ENCODE assay signal across 8 mouse cellular contexts in the genomic region with DNA sequence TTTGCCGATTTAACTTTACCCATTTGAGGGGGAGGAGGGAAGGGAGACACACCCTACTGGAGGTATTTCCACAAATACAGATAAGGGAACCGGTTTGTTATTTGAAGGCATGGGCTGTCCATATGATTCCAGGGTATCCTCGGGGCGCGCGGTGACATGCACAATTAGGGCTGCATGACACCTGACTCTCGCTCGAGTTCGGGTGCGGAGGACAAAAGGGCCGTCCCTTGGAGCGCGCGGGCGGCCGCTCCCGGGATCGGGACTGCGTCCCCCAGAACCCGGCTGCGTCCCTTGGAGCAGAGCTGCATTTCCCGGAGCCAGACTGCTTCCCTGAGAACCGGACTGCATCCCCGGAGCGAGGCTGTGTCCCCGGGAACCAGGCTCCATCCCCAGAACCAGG.
A peak's percentile ranks its signal among the peaks of the same experiment; 100 is the strongest.
DNase-seq lines count a peak whose midpoint lies in the region; ATAC-seq and TF ChIP-seq lines count a peak whose summit lies in the region.

No protein-coding gene starts in this region.

- H3K9ac ChIP-seq in lung, embryonic 16.5 days (ENCODE audit: low read length) = peak overlapping the region; percentile 83
- H3K9ac ChIP-seq in stomach, postnatal 0 days (ENCODE audit: low read length) = peak overlapping the region; percentile 81

- H3K4me2 ChIP-seq in lung, embryonic 16.5 days (ENCODE audit: low read depth, low read length) = peak overlapping the region; percentile 86
- peak overlapping the region; percentile 86 for H3K4me2 ChIP-seq in stomach, postnatal 0 days (replicated peaks; ENCODE audit: low read depth)

- H3K4me1 ChIP-seq in hindbrain, embryonic 10.5 days (replicated peaks) = peaks cover 26% of the 10 kb centered on the region
- H3K4me1 ChIP-seq in lung, embryonic 16.5 days (replicated peaks; ENCODE audit: control insufficient read depth, insufficient read depth, low read length) = peaks cover 5% of the 10 kb centered on the region; the same call in 1 of the 2 replicates
- H3K4me1 ChIP-seq in stomach, postnatal 0 days (replicated peaks; ENCODE audit: control insufficient read depth, insufficient read depth) = no peaks in the 10 kb centered on the region; the same call in 1 of the 2 replicates

- WGBS in hindbrain, embryonic 10.5 days = under 1% methylated on average over 26 of the region's 26 CpGs
- WGBS in lung, embryonic 16.5 days = under 1% methylated on average over 26 of the region's 26 CpGs
- WGBS in stomach, postnatal 0 days = under 1% methylated on average over 25 of the region's 26 CpGs

- no peak for TF ChIP-seq CTCF in gastrocnemius, adult 2 months (IDR thresholded peaks at IDR 0.05)
- TF ChIP-seq CTCF in stomach, postnatal 0 days (IDR thresholded peaks at IDR 0.05; ENCODE audit: low read depth) = no peak

- no peaks in the 10 kb centered on the region for H3K27me3 ChIP-seq in hindbrain, embryonic 10.5 days (ENCODE audit: insufficient read depth, poor library complexity, severe bottlenecking)
- H3K27me3 ChIP-seq in lung, embryonic 16.5 days (ENCODE audit: control insufficient read depth, insufficient read depth, low read depth, low read length) = no peaks in the 10 kb centered on the region
- H3K27me3 ChIP-seq in stomach, postnatal 0 days (ENCODE audit: control insufficient read depth, insufficient read depth, low read length) = no peaks in the 10 kb centered on the region

- H3K4me3 ChIP-seq in gastrocnemius, adult 2 months = peak overlapping the region; percentile 92
- H3K4me3 ChIP-seq in hindbrain, embryonic 10.5 days = peak overlapping the region; percentile 80
- H3K4me3 ChIP-seq in lung, embryonic 16.5 days (ENCODE audit: low read length) = peak overlapping the region; percentile 81
- peak overlapping the region; percentile 77 for H3K4me3 ChIP-seq in stomach, postnatal 0 days (ENCODE audit: low read depth, low read length)

- TF ChIP-seq EP300 in stomach, postnatal 0 days (optimal IDR thresholded peaks at IDR 0.05) = no peak

- ATAC-seq in lung, embryonic 16.5 days (ENCODE audit: low read depth) = peak; percentile 41
- ATAC-seq in stomach, postnatal 0 days (ENCODE audit: low FRiP score, low TSS enrichment) = peak; percentile 47

- H3K9me3 ChIP-seq in hindbrain, embryonic 10.5 days = no peaks in the 10 kb centered on the region
- H3K9me3 ChIP-seq in lung, embryonic 16.5 days (ENCODE audit: control insufficient read depth, low read length) = peaks cover 2% of the 10 kb centered on the region
- H3K9me3 ChIP-seq in stomach, postnatal 0 days (ENCODE audit: control insufficient read depth, low read length) = no peaks in the 10 kb centered on the region

- no peak for DNase-seq in gastrocnemius, adult 2 months
- DNase-seq in gastrocnemius, postnatal 10 days = no peak
- DNase-seq in urinary bladder, postnatal 36 days (ENCODE audit: low spot score in 2 of 2) = peak; percentile 55 to 58
- no peak for DNase-seq in urinary bladder, adult 2 months (ENCODE audit: low spot score)
- DNase-seq in hindbrain, embryonic 10.5 days (ENCODE audit: low spot score) = no peak
- peak; percentile 68 for DNase-seq in stomach, postnatal 0 days (ENCODE audit: low spot score)
- no peak for DNase-seq in gastrocnemius, adult 8-10 months (ENCODE audit: low spot score in 2 of 2)

- H3K36me3 ChIP-seq in hindbrain, embryonic 10.5 days = peaks cover 12% of the 10 kb centered on the region
- no peaks in the 10 kb centered on the region for H3K36me3 ChIP-seq in lung, embryonic 16.5 days (ENCODE audit: control insufficient read depth, insufficient read depth, low read length)
- no peaks in the 10 kb centered on the region for H3K36me3 ChIP-seq in stomach, postnatal 0 days (ENCODE audit: control insufficient read depth, insufficient read depth, low read length)

- intact Hi-C loops in gastrocnemius, adult 2 months (cut with DNase I) = loop anchor here (2.0 kb wide), 2 partner anchors 53 to 65 kb away; no protein-coding TSS in a partner anchor

- H3K27ac ChIP-seq in gastrocnemius, adult 2 months = peak overlapping the region; percentile 93
- H3K27ac ChIP-seq in hindbrain, embryonic 10.5 days = peak overlapping the region; percentile 98
- H3K27ac ChIP-seq in lung, embryonic 16.5 days (ENCODE audit: low read length) = peak overlapping the region; percentile 97
- peak overlapping the region; percentile 95 for H3K27ac ChIP-seq in stomach, postnatal 0 days (replicated peaks)

Comparison
In these comparisons a context has a peak if more than half of its experiments do, and no peak if none do; other contexts are left out.
1. DNase-seq: peak in urinary bladder, postnatal 36 days (2 of 2) and stomach, postnatal 0 days (single experiment); none in gastrocnemius, adult 2 months (single experiment), gastrocnemius, postnatal 10 days (single experiment), urinary bladder, adult 2 months (single experiment), hindbrain, embryonic 10.5 days (single experiment) and gastrocnemius, adult 8-10 months (0 of 2).
2. Peak in every context shown above with its lines, with median percentiles within 50 percentile points of each other: H3K27ac ChIP-seq and H3K4me3 ChIP-seq.